Mouse (Mus musculus): Measurements from ENCODE around the gene Cabin1. TPM values are rescaled to one million over a fixed set of nuclear protein-coding genes. Genes with fewer than 3 reads are reported as not detected.
A peak's percentile ranks its signal among the peaks of the same experiment; 100 is the strongest.

The Cabin1 gene
- polyA plus RNA-seq, 1 experiment from 2014 or later: 23.5 TPM

DNA sequence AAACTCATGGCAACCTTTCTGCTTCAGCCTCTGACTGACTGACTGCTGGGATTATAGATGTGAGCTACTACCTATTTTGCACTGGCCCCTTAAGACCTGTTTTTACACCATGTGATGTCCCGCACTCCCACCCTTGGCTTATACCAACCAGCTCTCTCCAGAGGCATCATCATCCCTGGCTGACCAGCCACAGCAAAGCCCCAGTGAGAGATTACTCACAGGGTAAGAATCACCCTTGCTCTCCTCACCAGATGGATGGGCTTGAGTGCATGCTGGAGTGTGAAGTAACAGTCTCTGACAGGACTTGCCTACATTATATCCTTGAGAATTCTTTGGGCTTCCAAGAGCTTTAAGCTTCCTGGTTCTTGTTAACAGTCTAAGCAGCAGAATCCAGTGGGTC is 94.2 kb downstream of the Cabin1 start:
- DNase-seq (ENCODE audit: low spot score) (no peak), ATAC-seq (ENCODE audit: low read depth) (no peak)
- peaks cover 9% of the 10 kb centered on the region for H3K36me3 ChIP-seq (ENCODE audit: control insufficient read depth, insufficient read depth, low read length)
- peaks cover 9% of the 10 kb centered on the region for H3K4me1 ChIP-seq (ENCODE audit: control insufficient read depth, insufficient read depth, low read length)
- no peak overlapping the region for H3K4me2 ChIP-seq (ENCODE audit: low read depth, low read length)
- 91% methylated on average over 1 of the region's 1 CpGs for WGBS
- no peaks in the 10 kb centered on the region for H3K9me3 ChIP-seq (ENCODE audit: control insufficient read depth, low read length)
- H3K27me3 ChIP-seq (replicated peaks; ENCODE audit: control insufficient read depth, insufficient read depth, low read length): 0 out of 2 replicates have a peak, but pooled peaks cover 4% of the 10 kb centered on the region
- no peak overlapping the region for H3K9ac ChIP-seq (ENCODE audit: low read depth, low read length)
- H3K27ac ChIP-seq (replicated peaks; ENCODE audit: low read depth, low read length): no peak overlapping the region
- H3K4me3 ChIP-seq (ENCODE audit: low read depth, low read length): no peak overlapping the region

DNA sequence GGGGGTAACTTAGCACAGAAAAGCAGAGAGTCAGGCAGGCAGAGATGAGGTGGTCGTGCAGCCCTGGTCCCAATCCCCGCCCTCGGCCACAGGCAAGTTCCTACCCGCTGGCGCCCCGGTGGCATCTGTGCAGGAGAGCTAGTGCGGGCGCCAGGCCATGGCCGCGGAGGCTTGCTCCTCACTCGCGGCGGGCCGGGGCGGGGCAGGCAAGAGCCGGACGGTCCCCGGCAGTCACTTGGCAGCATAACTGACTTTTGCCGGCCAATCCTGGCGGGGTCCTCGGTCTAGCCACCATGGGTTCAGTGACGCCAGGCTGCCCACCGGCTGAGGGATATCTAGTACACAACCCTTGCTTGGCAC is 96.2 kb downstream of the Cabin1 start:
- Histone ChIP-seq H3K36me3 (ENCODE audit: control insufficient read depth, insufficient read depth, low read length) (peaks cover 9% of the 10 kb centered on the region), H3K9ac (ENCODE audit: low read depth, low read length) (peak overlapping the region; percentile 82), H3K4me2 (ENCODE audit: low read depth, low read length) (peak overlapping the region; percentile 85), H3K4me1 (ENCODE audit: control insufficient read depth, insufficient read depth, low read length) (peaks cover 9% of the 10 kb centered on the region), H3K9me3 (ENCODE audit: control insufficient read depth, low read length) (no peaks in the 10 kb centered on the region), H3K27me3 (replicated peaks; ENCODE audit: control insufficient read depth, insufficient read depth, low read length) (0 out of 2 replicates have a peak, but pooled peaks cover 4% of the 10 kb centered on the region), H3K27ac (replicated peaks; ENCODE audit: low read depth, low read length) (peak overlapping the region; percentile 81), H3K4me3 (ENCODE audit: low read depth, low read length) (peak overlapping the region; percentile 74)
- DNase-seq (ENCODE audit: low spot score) (peak; percentile 39), ATAC-seq (ENCODE audit: low read depth) (peak; percentile 66)
- WGBS: 0% methylated on average over 8 of the region's 23 CpGs

DNA sequence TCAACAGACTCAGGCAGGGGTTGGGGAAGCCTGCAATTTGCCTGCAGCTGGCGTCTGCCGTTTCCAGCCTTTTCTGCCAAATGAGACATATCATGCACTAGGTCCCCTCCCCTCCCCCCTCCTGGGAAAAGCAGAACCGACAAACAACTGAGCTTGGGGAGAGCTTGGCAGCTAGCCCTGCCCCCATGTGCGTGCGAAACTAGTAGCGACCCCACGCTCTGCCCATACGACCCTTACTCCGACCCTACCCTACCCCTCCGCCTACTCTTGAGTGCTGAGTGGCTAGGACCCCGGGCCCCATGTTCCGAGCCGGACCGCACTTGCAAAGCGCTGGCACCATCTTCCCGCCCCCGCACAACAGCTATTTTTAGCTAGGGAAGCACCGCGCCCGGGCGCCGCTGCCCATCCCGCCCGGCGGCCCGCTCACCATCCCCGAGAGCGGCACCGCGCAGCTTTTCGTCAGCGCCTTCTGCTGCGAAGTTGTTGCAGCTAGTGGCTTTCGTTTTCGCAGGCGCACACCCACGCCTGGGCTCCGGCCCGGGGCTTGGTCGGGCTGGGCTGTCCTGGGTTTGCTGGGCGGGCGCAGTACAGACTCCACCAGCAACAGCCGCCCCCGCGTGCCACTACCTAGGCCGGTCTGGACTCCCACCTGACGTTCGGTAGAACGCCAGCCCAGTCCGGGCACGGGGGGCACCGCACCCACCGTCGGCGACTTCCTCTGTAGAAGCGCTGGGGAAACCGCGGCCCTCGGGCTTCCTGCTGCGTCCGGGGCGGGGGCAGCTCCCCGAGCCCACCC is 96.8 kb downstream of the Cabin1 start:
- peaks cover 9% of the 10 kb centered on the region for H3K4me1 ChIP-seq (ENCODE audit: control insufficient read depth, insufficient read depth, low read length)
- peak overlapping the region; percentile 85 for H3K4me2 ChIP-seq (ENCODE audit: low read depth, low read length)
- WGBS: under 1% methylated on average over 45 of the region's 63 CpGs
- H3K4me3 ChIP-seq (ENCODE audit: low read depth, low read length): peak overlapping the region; percentile 74
- H3K36me3 ChIP-seq (ENCODE audit: control insufficient read depth, insufficient read depth, low read length): peaks cover 11% of the 10 kb centered on the region
- ATAC-seq (ENCODE audit: low read depth) (peak; percentile 77), DNase-seq (ENCODE audit: low spot score) (peak; percentile 89)
- H3K27me3 ChIP-seq (replicated peaks; ENCODE audit: control insufficient read depth, insufficient read depth, low read length): 0 out of 2 replicates have a peak, but pooled peaks cover 4% of the 10 kb centered on the region
- peak overlapping the region; percentile 82 for H3K9ac ChIP-seq (ENCODE audit: low read depth, low read length)
- peak overlapping the region; percentile 81 for H3K27ac ChIP-seq (replicated peaks; ENCODE audit: low read depth, low read length)
- no peaks in the 10 kb centered on the region for H3K9me3 ChIP-seq (ENCODE audit: control insufficient read depth, low read length)

DNA sequence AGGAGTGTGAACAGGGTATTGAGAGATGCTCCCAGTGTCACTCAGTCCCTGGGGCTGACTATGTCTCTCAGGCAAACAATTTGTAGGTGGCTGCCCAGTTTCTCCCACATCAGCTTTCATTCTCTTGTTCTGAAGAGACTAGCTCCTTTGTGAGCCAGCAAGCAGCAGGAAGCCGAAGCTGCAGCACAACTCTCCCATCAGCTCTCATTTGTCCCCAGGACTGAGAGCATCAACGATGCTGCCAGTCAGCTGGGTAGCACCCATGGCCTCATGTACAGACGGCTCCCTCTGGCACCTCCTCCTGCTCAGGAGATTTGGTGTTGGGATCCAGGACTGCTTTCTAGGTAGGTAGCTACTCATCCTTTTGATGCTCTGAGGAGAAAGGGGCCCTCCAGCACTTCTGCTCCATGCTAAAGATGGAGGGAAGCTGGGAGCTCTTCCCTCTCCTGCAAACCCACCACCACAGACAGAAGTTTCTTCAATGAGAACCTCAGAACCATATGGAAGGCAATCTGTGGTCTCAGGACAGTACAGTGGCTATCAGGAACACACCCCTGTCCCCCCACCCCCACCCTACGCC is 97.6 kb downstream of the Cabin1 start:
- Histone ChIP-seq H3K36me3 (ENCODE audit: control insufficient read depth, insufficient read depth, low read length) (peaks cover 19% of the 10 kb centered on the region), H3K9me3 (ENCODE audit: control insufficient read depth, low read length) (no peaks in the 10 kb centered on the region), H3K27me3 (replicated peaks; ENCODE audit: control insufficient read depth, insufficient read depth, low read length) (0 out of 2 replicates have a peak, but pooled peaks cover 4% of the 10 kb centered on the region), H3K27ac (replicated peaks; ENCODE audit: low read depth, low read length) (peak overlapping the region; percentile 81; the same call in 1 of the 2 replicates), H3K4me2 (ENCODE audit: low read depth, low read length) (peak overlapping the region; percentile 85), H3K9ac (ENCODE audit: low read depth, low read length) (peak overlapping the region; percentile 82), H3K4me1 (ENCODE audit: control insufficient read depth, insufficient read depth, low read length) (peaks cover 9% of the 10 kb centered on the region), H3K4me3 (ENCODE audit: low read depth, low read length) (peak overlapping the region; percentile 74)
- ATAC-seq (ENCODE audit: low read depth): no peak
- 33% methylated on average over 4 of the region's 4 CpGs for WGBS
- no peak for DNase-seq (ENCODE audit: low spot score)

DNA sequence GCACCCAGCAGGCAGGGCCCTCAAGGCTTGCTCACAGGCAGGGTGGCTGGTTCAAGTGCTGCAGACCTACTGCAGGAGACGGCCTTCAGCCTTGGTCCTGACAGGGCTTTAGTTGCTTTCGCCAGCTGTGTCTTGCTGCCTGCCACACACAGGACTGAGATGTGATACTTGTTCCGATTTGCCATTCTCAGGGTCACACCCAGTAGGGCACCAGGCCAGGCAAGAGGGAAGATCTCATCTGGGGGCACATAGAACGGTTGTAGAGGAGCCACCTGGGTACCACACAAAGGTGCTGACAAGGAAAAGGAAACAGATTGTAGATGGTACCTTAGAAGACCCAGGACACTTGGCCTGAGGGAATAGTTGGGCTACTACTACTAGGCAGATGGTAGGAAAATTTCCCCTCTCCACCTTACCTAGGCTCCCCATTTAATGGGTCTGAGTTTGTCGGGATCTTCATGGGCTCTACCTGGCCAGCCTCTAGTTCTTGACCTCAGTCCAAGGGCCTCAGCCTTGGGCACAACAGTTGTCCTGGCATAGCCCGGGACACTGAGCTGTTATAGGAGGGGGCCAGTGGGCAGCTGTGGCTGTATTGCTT is 99.4 kb downstream of the Cabin1 start:
- H3K27ac ChIP-seq (replicated peaks; ENCODE audit: low read depth, low read length): no peak overlapping the region
- WGBS: 89% methylated on average over 6 of the region's 6 CpGs
- ATAC-seq (ENCODE audit: low read depth) (no peak), DNase-seq (ENCODE audit: low spot score) (no peak)
- H3K4me2 ChIP-seq (ENCODE audit: low read depth, low read length): no peak overlapping the region
- no peaks in the 10 kb centered on the region for H3K9me3 ChIP-seq (ENCODE audit: control insufficient read depth, low read length)
- H3K36me3 ChIP-seq (ENCODE audit: control insufficient read depth, insufficient read depth, low read length): peaks cover 21% of the 10 kb centered on the region; the same call in 1 of the 2 replicates
- H3K4me3 ChIP-seq (ENCODE audit: low read depth, low read length): no peak overlapping the region
- no peak overlapping the region for H3K9ac ChIP-seq (ENCODE audit: low read depth, low read length)
- H3K4me1 ChIP-seq (ENCODE audit: control insufficient read depth, insufficient read depth, low read length): peaks cover 9% of the 10 kb centered on the region
- H3K27me3 ChIP-seq (replicated peaks; ENCODE audit: control insufficient read depth, insufficient read depth, low read length): 0 out of 2 replicates have a peak, but pooled peaks cover 4% of the 10 kb centered on the region

DNA sequence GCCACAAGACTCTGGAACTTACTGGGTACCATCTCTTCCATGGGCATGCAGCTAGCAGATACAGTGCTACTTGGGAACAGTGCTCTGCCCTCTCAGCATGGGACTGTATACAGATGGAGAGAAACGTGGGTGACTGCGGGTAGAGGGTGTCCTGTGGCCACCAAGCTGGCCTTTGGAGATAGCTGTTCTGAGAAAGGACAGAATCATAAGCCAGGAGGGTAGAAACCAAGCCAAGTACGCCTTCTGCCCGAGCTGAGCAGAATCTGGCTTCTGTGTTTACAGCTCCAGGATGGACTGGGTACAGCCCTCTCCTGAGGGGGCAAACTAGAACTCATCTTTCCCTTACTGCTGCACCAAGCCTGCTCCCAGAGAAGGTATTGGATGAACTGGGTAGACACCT is 101.6 kb downstream of the Cabin1 start:
- Histone ChIP-seq H3K36me3 (ENCODE audit: control insufficient read depth, insufficient read depth, low read length) (peaks cover 39% of the 10 kb centered on the region), H3K4me2 (ENCODE audit: low read depth, low read length) (no peak overlapping the region), H3K9me3 (ENCODE audit: control insufficient read depth, low read length) (no peaks in the 10 kb centered on the region), H3K4me1 (ENCODE audit: control insufficient read depth, insufficient read depth, low read length) (peaks cover 9% of the 10 kb centered on the region), H3K9ac (ENCODE audit: low read depth, low read length) (no peak overlapping the region), H3K4me3 (ENCODE audit: low read depth, low read length) (no peak overlapping the region), H3K27ac (replicated peaks; ENCODE audit: low read depth, low read length) (no peak overlapping the region), H3K27me3 (replicated peaks; ENCODE audit: control insufficient read depth, insufficient read depth, low read length) (no peaks in the 10 kb centered on the region)
- ATAC-seq (ENCODE audit: low read depth) (no peak), DNase-seq (ENCODE audit: low spot score) (no peak)
- 94% methylated on average over 4 of the region's 4 CpGs for WGBS

DNA sequence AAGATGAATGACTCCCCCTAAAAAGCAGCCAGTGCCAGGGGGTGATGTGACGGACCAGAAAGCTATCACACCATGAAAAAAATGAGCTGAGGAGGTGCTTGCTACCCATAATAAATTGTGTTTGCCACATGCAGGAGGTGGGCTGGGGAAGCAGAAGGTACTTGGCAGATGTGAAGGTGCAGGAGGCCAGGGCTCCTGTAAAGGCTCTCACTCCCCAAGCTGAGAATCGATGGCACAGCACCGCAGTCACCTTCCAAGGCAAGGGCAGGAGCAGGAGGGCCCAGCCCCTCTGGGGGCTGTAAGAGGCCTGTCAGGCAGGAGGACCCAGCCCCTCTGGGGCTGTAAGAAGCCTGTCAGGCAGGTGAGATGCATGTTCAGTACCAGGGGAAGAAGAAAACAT is 102.3 kb downstream of the Cabin1 start:
- WGBS: 88% methylated on average over 3 of the region's 3 CpGs
- no peak overlapping the region for H3K9ac ChIP-seq (ENCODE audit: low read depth, low read length)
- H3K9me3 ChIP-seq (ENCODE audit: control insufficient read depth, low read length): no peaks in the 10 kb centered on the region
- H3K27me3 ChIP-seq (replicated peaks; ENCODE audit: control insufficient read depth, insufficient read depth, low read length): no peaks in the 10 kb centered on the region
- no peak overlapping the region for H3K27ac ChIP-seq (replicated peaks; ENCODE audit: low read depth, low read length)
- DNase-seq (ENCODE audit: low spot score): no peak
- ATAC-seq (ENCODE audit: low read depth): no peak
- peaks cover 46% of the 10 kb centered on the region for H3K36me3 ChIP-seq (ENCODE audit: control insufficient read depth, insufficient read depth, low read length)
- H3K4me1 ChIP-seq (ENCODE audit: control insufficient read depth, insufficient read depth, low read length): peaks cover 6% of the 10 kb centered on the region
- no peak overlapping the region for H3K4me3 ChIP-seq (ENCODE audit: low read depth, low read length)
- no peak overlapping the region for H3K4me2 ChIP-seq (ENCODE audit: low read depth, low read length)

DNA sequence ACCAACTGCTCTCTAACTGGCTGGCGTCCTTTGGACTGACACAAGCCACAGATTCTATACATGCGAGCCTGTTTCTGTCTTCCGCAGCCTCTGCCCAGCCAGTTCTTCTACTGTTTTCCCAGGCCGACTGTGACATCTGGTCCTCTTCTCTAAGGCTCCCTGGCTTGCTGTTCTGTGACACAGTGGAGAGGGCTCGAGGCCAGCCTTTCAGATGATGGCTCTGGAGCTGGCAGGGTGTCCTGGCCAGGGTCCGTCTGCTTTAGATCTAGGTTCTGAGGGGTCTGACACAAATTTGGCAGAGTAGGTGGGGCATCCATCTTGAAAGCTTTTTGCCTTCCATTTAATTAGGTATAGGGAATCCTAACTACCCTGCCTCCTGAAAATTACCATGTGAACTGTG is 102.8 kb downstream of the Cabin1 start:
- no peak overlapping the region for H3K4me2 ChIP-seq (ENCODE audit: low read depth, low read length)
- H3K9ac ChIP-seq (ENCODE audit: low read depth, low read length): no peak overlapping the region
- WGBS: 68% methylated on average over 6 of the region's 6 CpGs
- H3K36me3 ChIP-seq (ENCODE audit: control insufficient read depth, insufficient read depth, low read length): peaks cover 51% of the 10 kb centered on the region
- ATAC-seq (ENCODE audit: low read depth) (no peak), DNase-seq (ENCODE audit: low spot score) (no peak)
- H3K9me3 ChIP-seq (ENCODE audit: control insufficient read depth, low read length): no peaks in the 10 kb centered on the region
- H3K27me3 ChIP-seq (replicated peaks; ENCODE audit: control insufficient read depth, insufficient read depth, low read length): no peaks in the 10 kb centered on the region
- no peak overlapping the region for H3K27ac ChIP-seq (replicated peaks; ENCODE audit: low read depth, low read length)
- H3K4me1 ChIP-seq (ENCODE audit: control insufficient read depth, insufficient read depth, low read length): peaks cover under 1% of the 10 kb centered on the region; the same call in 1 of the 2 replicates
- H3K4me3 ChIP-seq (ENCODE audit: low read depth, low read length): no peak overlapping the region
